Mouse (Mus musculus) forebrain, embryonic 15.5 days (tissue): ENCODE measurements around the gene Slc7a14. TPM values are rescaled to one million over a fixed set of nuclear protein-coding genes. Genes with fewer than 3 reads are reported as not detected.
A peak's percentile ranks its signal among the peaks of the same experiment; 100 is the strongest.
"Not testable (repeated sequence)": the region's sequence is repeated elsewhere in the genome, so short reads cannot be mapped to it uniquely, and the experiment has no call there.

Experiments
- ATAC-seq: fragments of 200-750 bp; cut with Nextera tagmentation; replicated peaks from 2 replicates; pipeline ENCODE4 v1.8.0; 2017; ENCODE audit warnings: mild to moderate bottlenecking, moderate TSS enrichment, moderate library complexity
- H3K27ac ChIP-seq: fragments of 300-500 bp; sonication (generic); replicated peaks from 2 replicates; pipeline ENCODE4 v1.5.1; 2015; ENCODE audit warnings: mild to moderate bottlenecking, inconsistent platforms
- H3K27me3 ChIP-seq: fragments of 300-500 bp; sonication (generic); 2 replicates; pipeline ENCODE4 v1.6.1; 2015; ENCODE audit warnings: inconsistent platforms
- H3K36me3 ChIP-seq: fragments of 300-500 bp; sonication (generic); 2 replicates; pipeline ENCODE4 v1.6.1; 2015; ENCODE audit warnings: mild to moderate bottlenecking, inconsistent platforms
- H3K4me1 ChIP-seq: fragments of 300-500 bp; sonication (generic); 2 replicates; pipeline ENCODE4 v1.6.1; 2015; ENCODE audit warnings: inconsistent platforms
- H3K4me2 ChIP-seq: fragments of 300-500 bp; sonication (generic); replicated peaks from 2 replicates; pipeline ENCODE4 v1.6.1; 2015; ENCODE audit warnings: mild to moderate bottlenecking, inconsistent platforms
- H3K4me3 ChIP-seq: fragments of 300-500 bp; sonication (generic); 2 replicates; pipeline ENCODE4 v1.5.1; 2015; ENCODE audit warnings: mild to moderate bottlenecking, inconsistent platforms
- H3K9ac ChIP-seq: fragments of 300-500 bp; sonication (generic); replicated peaks from 2 replicates; pipeline ENCODE4 v1.6.1; 2015; ENCODE audit warnings: mild to moderate bottlenecking, inconsistent platforms
- H3K9me3 ChIP-seq: fragments of 300-500 bp; sonication (generic); 2 replicates; pipeline ENCODE4 v1.6.1; 2016; ENCODE audit warnings: inconsistent platforms
- WGBS: fragments of 180-500 bp; shearing (Covaris S2); methylation state at CpG from one replicate; pipeline ENCODE4 v1.1.7; 2015; ENCODE audit warnings: mixed read lengths; 5-methylcytosine and 5-hydroxymethylcytosine counted together
- polyA plus RNA-seq: library from polyadenylated mRNA; unstranded; fragments of >200 nt; fragmentation: Nextera tagmentation; extraction: Ambion mirVana; gene quantifications from 2 replicates; pipeline ENCODE4 v1.2.1, GENCODE M21; 2015

Gene Slc7a14
- polyA plus RNA-seq, 1 experiment from 2014 or later, result 3.1 TPM

GRCm38 (mm10) chr3:31287421-31287948, 22.7 kb downstream of the Slc7a14 start:
- no peaks in the 10 kb centered on the region for H3K9me3 ChIP-seq

GRCm38 (mm10) chr3:31281116-31281515, 29.1 kb downstream of the Slc7a14 start:
- Histone ChIP-seq H3K27ac (no peak overlapping the region), H3K9me3 (no peaks in the 10 kb centered on the region), H3K4me2 (no peak overlapping the region), H3K9ac (no peak overlapping the region), H3K27me3 (no peaks in the 10 kb centered on the region), H3K4me1 (no peaks in the 10 kb centered on the region), H3K36me3 (no peaks in the 10 kb centered on the region), H3K4me3 (no peak overlapping the region)
- WGBS, result 42% methylated on average over 2 of the region's 2 CpGs
- ATAC-seq, result no peak

More at GRCm38 (mm10) chr3:31287421-31287948, 22.7 kb downstream of the Slc7a14 start:
- H3K27ac ChIP-seq, result no peak overlapping the region
- H3K4me1 ChIP-seq, result peaks cover 11% of the 10 kb centered on the region
- no peaks in the 10 kb centered on the region for H3K27me3 ChIP-seq
- no peak overlapping the region for H3K4me3 ChIP-seq
- 37% methylated on average over 3 of the region's 3 CpGs for WGBS
- H3K9ac ChIP-seq, result no peak overlapping the region
- peak; percentile 72 for ATAC-seq
- no peak overlapping the region for H3K4me2 ChIP-seq
- H3K36me3 ChIP-seq, result no peaks in the 10 kb centered on the region

GRCm38 (mm10) chr3:31274875-31275274, 35.3 kb downstream of the Slc7a14 start:
- ATAC-seq, result no peak

DNA sequence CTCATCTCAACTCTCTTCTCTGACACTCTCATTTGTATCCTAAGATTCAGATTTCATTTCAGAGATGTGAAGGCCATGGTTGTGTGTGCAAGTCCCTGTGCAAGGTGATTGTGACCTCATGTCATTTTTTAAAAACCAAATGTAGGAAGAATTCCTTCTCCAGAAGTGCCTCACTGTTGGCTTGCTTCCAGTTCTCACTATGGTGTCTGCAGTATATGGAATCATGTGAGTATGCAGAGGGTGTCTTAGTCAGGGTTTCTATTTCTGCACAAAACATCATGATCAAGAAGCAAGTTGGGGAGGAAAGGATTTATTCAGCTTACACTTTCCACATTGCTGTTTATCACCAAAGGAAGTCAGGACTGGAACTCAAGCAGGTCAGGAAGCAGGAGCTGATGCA, 36.9 kb downstream of the Slc7a14 start:
- not testable (repeated sequence) for H3K27ac ChIP-seq, H3K36me3 ChIP-seq, H3K4me1 ChIP-seq, H3K9me3 ChIP-seq, ATAC-seq, H3K27me3 ChIP-seq, H3K4me3 ChIP-seq, H3K9ac ChIP-seq, H3K4me2 ChIP-seq

More at GRCm38 (mm10) chr3:31274875-31275274, 35.3 kb downstream of the Slc7a14 start:
- Histone ChIP-seq H3K9me3 (no peaks in the 10 kb centered on the region), H3K4me3 (no peak overlapping the region), H3K27ac (no peak overlapping the region), H3K4me2 (no peak overlapping the region), H3K36me3 (no peaks in the 10 kb centered on the region), H3K4me1 (no peaks in the 10 kb centered on the region), H3K27me3 (no peaks in the 10 kb centered on the region), H3K9ac (no peak overlapping the region)
- 70% methylated on average over 2 of the region's 2 CpGs for WGBS

GRCm38 (mm10) chr3:31272635-31273034, 37.5 kb downstream of the Slc7a14 start:
- H3K27ac ChIP-seq, result no peak overlapping the region
- no peak for ATAC-seq
- H3K4me2 ChIP-seq, result no peak overlapping the region
- no peak overlapping the region for H3K9ac ChIP-seq
- H3K27me3 ChIP-seq, result no peaks in the 10 kb centered on the region
- H3K36me3 ChIP-seq, result no peaks in the 10 kb centered on the region
- H3K4me3 ChIP-seq, result no peak overlapping the region
- H3K4me1 ChIP-seq, result no peaks in the 10 kb centered on the region
- 82% methylated on average over 2 of the region's 2 CpGs for WGBS
- no peaks in the 10 kb centered on the region for H3K9me3 ChIP-seq

DNA sequence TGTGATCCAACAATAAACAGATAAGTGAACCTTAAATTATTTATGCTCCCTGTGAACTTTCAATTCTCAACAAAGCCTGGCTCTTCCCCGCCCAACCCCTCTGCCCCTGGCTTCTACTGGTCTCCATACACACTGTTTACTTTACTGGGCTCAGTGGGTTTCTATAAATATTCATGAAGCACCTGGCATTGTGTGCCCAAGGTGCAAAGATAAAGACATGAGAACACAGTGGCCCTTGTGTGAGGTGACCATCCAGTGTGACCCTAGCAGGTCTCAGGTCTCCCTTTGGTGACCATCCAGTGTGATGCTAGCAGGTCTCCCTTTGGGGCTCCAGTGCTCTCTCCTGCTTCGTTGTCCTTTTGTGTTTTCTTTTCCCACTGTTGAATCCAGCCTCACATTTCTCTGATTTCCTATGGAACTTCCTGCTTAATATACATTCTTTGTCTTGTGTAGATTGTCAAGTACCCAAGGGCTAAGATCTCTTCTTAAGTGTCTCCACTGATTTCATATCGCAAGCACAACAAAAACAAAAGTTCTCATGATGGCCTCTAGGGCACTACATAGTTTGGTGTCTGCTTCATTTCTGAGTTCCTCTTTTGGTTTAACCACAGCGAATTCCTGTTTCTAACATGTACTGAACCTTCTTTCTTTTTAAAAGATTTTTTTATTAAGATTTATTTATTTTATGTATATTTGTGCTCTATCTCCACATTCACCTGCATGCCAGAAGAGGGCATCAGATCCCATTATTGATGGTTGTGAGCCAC, 40.4 kb downstream of the Slc7a14 start:
- H3K4me3 ChIP-seq, result no peak overlapping the region
- no peak overlapping the region for H3K9ac ChIP-seq
- WGBS, result 78% methylated on average over 4 of the region's 4 CpGs
- no peaks in the 10 kb centered on the region for H3K9me3 ChIP-seq
- no peak overlapping the region for H3K4me2 ChIP-seq
- no peaks in the 10 kb centered on the region for H3K27me3 ChIP-seq
- no peak overlapping the region for H3K27ac ChIP-seq
- H3K4me1 ChIP-seq, result no peaks in the 10 kb centered on the region
- no peak for ATAC-seq
- no peaks in the 10 kb centered on the region for H3K36me3 ChIP-seq

DNA sequence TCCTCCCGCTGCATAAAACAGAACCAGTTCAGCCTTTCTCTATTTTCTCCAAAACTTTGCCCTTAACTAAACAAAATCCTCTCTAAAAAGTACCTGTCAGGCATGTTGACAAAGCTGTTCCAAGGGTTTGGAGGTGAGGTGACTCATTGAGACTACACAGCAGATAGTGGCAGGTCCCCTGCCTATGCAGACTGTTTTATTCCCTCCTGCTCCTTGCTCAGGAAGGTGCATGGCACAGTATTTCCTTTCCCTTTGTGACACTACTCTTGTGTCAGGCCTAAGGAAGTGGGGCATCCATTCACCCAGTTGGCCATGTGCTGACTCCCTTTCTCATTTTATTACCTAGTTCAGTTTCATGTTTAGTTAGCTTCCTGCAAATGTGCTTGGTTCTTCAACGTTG, 42.3 kb downstream of the Slc7a14 start:
- Histone ChIP-seq H3K27ac (no peak overlapping the region), H3K4me1 (no peaks in the 10 kb centered on the region), H3K4me2 (no peak overlapping the region), H3K9ac (no peak overlapping the region), H3K9me3 (no peaks in the 10 kb centered on the region), H3K4me3 (no peak overlapping the region), H3K27me3 (no peaks in the 10 kb centered on the region), H3K36me3 (no peaks in the 10 kb centered on the region)
- no peak for ATAC-seq
- WGBS, result 91% methylated on average over 2 of the region's 2 CpGs

- H3K4me3 ChIP-seq, result no peak overlapping the region
- H3K4me1 ChIP-seq, result peaks cover 3% of the 10 kb centered on the region; the same call in 1 of the 2 replicates
- no peak for ATAC-seq
- no peak overlapping the region for H3K9ac ChIP-seq
- no peaks in the 10 kb centered on the region for H3K36me3 ChIP-seq
- no peak overlapping the region for H3K27ac ChIP-seq
- no peak overlapping the region for H3K4me2 ChIP-seq
- no peaks in the 10 kb centered on the region for H3K27me3 ChIP-seq
- WGBS, result 88% methylated on average over 7 of the region's 7 CpGs
- H3K9me3 ChIP-seq, result no peaks in the 10 kb centered on the region
Measured at GRCm38 (mm10) chr3:31266941-31267340, 43.2 kb downstream of the Slc7a14 start.

GRCm38 (mm10) chr3:31263535-31263934, 46.6 kb downstream of the Slc7a14 start:
- no peak overlapping the region for H3K9ac ChIP-seq
- no peak overlapping the region for H3K4me3 ChIP-seq
- 93% methylated on average over 3 of the region's 3 CpGs for WGBS
- no peaks in the 10 kb centered on the region for H3K36me3 ChIP-seq
- no peak overlapping the region for H3K27ac ChIP-seq
- H3K4me2 ChIP-seq, result no peak overlapping the region
- no peaks in the 10 kb centered on the region for H3K27me3 ChIP-seq
- H3K9me3 ChIP-seq, result no peaks in the 10 kb centered on the region
- H3K4me1 ChIP-seq, result peaks cover 13% of the 10 kb centered on the region; the same call in 1 of the 2 replicates
- no peak for ATAC-seq

- no peak; the same call in 1 of the 2 replicates for ATAC-seq
- Histone ChIP-seq H3K36me3 (no peaks in the 10 kb centered on the region), H3K27ac (no peak overlapping the region), H3K9ac (no peak overlapping the region), H3K4me3 (no peak overlapping the region), H3K4me2 (no peak overlapping the region), H3K4me1 (peaks cover 13% of the 10 kb centered on the region; the same call in 1 of the 2 replicates), H3K9me3 (no peaks in the 10 kb centered on the region), H3K27me3 (no peaks in the 10 kb centered on the region)
- 37% methylated on average over 7 of the region's 7 CpGs for WGBS
Measured at GRCm38 (mm10) chr3:31261418-31262014, 48.7 kb downstream of the Slc7a14 start.

DNA sequence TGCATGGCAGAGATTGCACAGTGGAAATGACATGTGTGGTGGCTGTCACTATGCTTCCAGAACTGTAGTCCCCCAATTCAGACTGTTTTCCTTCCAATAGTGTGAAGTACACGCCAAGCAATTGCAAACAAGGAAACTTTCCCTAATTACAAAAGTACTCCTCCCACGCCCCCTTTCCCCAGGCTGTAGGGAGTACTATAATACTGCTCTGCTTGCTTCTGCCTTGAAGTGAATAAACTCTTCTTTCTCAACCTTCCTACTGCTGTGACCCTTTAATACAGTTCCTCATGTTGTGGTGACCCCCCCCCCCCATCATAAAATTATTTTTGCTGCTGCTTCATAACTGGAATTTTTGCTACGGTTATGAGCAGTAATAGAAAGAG, 49.2 kb downstream of the Slc7a14 start:
- Histone ChIP-seq H3K4me2 (no peak overlapping the region), H3K27ac (no peak overlapping the region), H3K27me3 (no peaks in the 10 kb centered on the region), H3K9me3 (no peaks in the 10 kb centered on the region), H3K4me1 (peaks cover 13% of the 10 kb centered on the region; the same call in 1 of the 2 replicates), H3K9ac (no peak overlapping the region), H3K4me3 (no peak overlapping the region), H3K36me3 (no peaks in the 10 kb centered on the region)
- peak; percentile 27; the same call in 1 of the 2 replicates for ATAC-seq
- WGBS, result 45% methylated on average over 3 of the region's 3 CpGs

GRCm38 (mm10) chr3:31260329-31260963, 49.7 kb downstream of the Slc7a14 start:
- Histone ChIP-seq H3K27me3 (no peaks in the 10 kb centered on the region), H3K27ac (no peak overlapping the region), H3K9me3 (no peaks in the 10 kb centered on the region), H3K4me1 (peaks cover 13% of the 10 kb centered on the region; the same call in 1 of the 2 replicates), H3K9ac (no peak overlapping the region), H3K4me3 (no peak overlapping the region), H3K36me3 (no peaks in the 10 kb centered on the region), H3K4me2 (no peak overlapping the region)
- ATAC-seq, result peak; percentile 31; the same call in 1 of the 2 replicates
- WGBS, result 14% methylated on average over 7 of the region's 7 CpGs
